Mouse (Mus musculus): Measurements from ENCODE around the gene Pkib. TPM values are rescaled to one million over a fixed set of nuclear protein-coding genes. Genes with fewer than 3 reads are reported as not detected.

Gene Pkib
- total RNA-seq, 1 experiment from 2014 or later = 11.9 TPM

DNA sequence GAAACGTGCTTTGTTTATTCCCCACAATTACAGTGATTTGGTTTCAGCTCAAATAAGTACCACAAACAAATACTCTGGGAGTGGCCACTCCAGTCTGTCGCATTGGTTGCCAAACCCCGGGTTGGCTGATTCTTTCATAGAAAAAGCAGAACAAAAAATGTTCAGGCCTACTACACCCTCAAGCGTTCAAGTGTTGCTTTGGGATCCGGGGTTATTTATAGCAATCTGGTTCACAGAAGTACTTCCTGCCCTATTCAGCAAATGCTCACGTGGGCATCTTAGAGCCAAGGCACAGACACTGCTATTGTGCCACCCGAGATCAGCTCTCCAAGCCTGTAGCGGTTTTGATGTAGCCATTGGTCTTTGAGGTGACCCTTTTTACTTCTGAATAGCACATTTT is 95.9 kb downstream of the Pkib start:
- ATAC-seq (replicated peaks; ENCODE audit: low read depth, poor library complexity, severe bottlenecking) = peak; percentile 97

DNA sequence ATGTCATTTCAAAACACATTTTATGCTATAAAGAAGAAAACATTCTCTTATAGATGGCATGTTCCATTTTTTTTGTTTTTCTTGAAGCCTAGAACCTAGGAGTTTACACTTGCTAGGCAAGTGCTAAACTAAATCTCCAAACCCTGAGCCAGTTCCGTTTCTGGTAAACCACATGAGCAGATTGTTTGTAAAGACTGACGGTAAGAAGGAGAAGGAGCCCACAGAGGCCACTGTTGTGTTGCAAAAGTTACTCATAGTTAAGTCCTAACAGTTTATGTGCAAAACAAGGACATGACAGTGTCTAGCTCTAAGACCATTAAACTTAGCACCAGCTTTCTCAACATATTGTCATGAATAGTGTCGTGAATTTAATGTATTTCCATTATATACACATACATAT is 99.9 kb downstream of the Pkib start:
- peak; percentile 57 for ATAC-seq (replicated peaks; ENCODE audit: low read depth, poor library complexity, severe bottlenecking)

DNA sequence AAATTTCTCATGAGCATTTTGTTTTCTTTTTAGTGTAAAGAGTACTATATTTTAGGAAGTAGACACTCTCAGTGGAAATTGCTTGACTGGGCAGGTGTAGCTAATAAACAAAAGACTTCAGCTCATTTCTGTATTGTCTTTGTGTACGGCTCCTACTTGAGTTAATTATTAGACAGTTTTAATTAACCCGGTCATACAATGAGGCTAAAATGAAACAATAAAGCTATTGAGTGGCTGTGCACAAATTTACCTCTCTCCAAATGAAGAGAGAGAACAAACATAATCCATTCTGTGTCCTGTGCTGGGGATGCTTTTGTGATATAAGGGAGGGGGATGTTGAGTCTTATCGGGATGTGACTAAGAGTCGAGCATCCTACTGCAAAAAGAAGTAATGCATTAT is 109.0 kb downstream of the Pkib start:
- ATAC-seq (replicated peaks; ENCODE audit: low read depth, poor library complexity, severe bottlenecking) = no peak

DNA sequence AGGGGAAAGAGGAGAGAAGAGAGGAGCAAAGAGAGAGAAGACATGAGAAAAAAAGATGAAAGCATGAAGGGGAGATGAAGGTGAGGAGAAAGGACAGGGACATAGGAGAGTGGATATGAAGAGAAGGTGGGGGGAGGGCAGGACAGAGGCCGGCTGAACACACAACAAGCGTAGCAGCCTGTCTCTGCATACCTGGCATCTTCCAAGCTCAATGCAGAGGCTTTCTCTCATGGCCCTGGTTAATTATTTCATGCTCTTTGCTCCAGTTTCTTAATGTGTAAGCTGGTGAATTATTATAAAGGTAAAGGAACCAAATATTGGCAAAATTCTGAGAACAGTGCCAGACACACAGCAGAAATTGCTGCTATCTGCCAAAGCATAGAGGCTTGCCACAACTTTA is 109.6 kb downstream of the Pkib start:
- no peak for ATAC-seq (replicated peaks; ENCODE audit: low read depth, poor library complexity, severe bottlenecking)

DNA sequence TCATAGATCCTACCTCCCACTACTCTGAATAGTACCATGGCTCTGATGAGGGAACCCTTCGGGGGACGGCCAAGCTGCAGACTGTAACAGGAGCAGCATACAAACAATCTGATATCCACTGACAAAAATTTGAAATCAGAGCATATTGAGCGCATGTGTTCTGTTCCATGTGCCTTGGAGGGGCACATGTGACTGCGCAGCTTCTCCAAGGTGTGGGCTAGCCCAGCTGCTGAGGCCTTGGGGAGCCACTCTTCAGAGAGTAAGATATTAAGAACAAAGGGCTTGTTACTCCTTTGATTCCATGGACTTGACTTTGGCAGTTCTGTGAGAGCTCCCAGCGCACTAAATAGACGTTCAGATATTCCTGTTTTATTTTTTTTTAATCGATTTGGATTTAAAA is 111.3 kb downstream of the Pkib start:
- ATAC-seq (replicated peaks; ENCODE audit: low read depth, poor library complexity, severe bottlenecking) = no peak

DNA sequence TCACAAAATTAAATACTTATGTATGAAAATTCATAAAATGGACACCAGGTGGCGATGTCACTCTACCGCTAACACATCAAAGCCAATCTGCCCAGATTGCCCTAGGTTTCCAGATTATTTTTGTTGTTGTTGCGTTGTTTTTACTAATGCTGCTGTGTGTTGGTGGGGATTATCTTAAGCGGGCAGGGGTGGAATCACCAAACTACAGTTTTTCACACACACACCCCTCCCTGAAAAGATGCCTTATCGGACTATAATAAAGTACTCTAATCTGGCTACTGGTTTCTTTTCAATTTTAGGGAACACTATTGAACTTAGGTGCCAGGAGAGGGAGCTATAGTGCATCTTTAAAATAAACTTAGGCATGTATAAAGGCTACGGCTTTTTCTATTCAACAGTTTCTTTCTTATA is 111.8 kb downstream of the Pkib start:
- peak; percentile 90 for ATAC-seq (replicated peaks; ENCODE audit: low read depth, poor library complexity, severe bottlenecking)

DNA sequence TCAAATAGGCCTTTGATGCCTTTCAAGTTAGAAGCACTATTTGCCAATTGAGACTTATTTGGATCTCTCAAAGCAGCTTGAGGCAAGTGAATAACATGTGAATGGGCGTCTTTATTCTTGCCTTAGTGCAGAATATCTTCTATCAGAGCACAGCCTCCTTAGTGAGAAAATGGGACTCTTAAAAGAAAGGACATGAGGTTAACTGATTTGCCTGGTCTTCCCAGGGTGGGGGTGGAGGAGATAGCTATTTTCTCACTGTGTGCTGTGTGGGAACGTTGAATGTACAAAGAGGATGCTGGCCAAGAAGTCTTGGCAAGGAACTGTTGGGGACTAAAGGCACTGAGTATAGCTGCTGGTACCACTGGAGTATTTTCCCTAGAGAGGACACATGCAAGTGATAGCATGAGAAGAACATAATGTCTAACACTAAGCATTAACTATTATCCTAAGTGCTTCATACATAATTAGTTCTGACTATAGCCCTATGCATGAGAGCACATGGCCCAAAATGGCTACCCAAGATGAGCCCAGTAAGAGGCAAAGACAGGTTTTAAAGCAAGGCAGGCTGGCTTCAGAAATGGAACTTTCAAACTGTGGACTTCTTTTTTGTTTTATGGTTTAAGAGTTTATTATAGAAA is 112.5 kb downstream of the Pkib start:
- ATAC-seq (replicated peaks; ENCODE audit: low read depth, poor library complexity, severe bottlenecking) = no peak

DNA sequence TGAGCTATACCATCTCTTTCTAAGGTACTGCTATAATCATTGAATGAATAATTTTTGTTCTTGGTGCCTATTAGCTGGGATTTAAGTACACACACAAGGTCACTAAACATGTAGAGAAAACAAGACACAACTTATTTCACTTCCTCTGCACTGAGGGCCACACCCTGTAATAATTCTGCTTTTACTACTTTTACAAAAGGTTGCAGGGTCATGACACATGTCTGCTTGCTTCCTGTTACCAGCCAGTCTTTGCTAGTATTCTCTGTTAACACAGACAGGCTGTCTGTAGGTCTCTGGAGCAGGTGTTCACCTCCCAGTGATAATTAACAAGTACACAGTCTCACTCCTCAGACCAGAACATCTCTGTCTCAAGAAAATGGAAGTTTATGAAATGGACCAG is 113.7 kb downstream of the Pkib start:
- 0 out of 2 replicates have a peak, but pooled peaks have one; percentile 10 for ATAC-seq (replicated peaks; ENCODE audit: low read depth, poor library complexity, severe bottlenecking)

DNA sequence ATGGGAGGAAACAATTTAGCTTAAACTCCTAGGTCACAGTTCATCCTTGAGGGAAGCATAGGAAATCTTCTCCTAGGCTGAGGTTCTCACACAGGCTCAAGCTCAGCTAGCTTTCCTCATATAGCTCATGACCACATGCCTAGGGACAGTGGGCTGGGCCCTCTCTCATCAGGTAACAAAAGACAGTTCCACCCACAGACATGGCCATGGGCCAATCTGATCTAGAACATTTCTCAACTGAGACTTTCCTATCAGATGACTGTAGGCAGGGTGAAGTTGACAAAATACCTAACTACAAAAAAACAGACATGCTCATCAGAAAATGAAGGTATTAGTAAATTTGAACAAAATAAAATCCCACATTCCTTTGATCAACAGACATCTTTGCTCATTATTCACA is 115.3 kb downstream of the Pkib start:
- ATAC-seq (replicated peaks; ENCODE audit: low read depth, poor library complexity, severe bottlenecking) = no peak

DNA sequence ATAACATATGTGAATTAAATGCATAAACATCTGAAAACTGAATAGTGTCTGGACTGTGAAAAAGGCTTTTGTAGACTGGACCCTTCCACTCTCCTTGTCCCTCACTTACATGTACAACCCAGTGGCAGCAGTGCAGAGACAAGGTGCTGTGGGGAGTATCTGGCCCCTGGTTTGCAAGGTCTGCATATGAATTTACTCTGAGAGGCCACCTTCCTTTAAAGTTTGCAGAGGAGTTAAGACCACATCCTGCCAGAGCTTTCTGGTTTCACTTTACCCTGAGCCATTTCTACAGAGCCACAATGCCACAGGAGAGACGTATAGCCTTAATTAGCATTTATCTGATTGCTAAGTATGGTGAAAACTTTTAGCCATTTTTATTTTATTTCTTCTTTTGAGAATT is 121.6 kb downstream of the Pkib start:
- peak; percentile 90 for ATAC-seq (replicated peaks; ENCODE audit: low read depth, poor library complexity, severe bottlenecking)

DNA sequence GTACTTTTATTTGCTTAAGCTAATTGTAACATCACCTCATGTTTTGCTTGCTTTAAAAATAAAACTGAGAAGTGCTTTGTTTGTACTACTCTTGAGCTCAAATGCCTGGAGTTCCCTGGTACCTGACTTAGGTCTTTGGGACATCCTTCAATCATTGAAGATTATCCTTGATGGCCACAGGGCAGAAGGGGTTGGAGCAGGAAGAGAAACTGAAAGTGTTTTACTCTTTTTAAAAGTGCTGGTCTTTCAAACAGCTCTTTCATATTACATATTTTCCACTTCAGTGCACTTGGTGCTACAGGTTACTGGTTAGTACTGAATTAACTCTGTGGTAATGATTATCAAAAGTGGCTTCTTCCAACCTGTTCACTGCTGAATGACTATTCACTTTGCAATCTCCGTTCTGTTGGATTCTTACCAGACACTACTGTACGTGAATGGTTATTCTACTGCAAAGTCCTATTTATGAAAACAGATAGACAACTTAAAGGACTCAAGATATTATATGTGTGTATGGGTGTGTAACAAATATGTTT is 123.5 kb downstream of the Pkib start:
- no peak for ATAC-seq (replicated peaks; ENCODE audit: low read depth, poor library complexity, severe bottlenecking)

DNA sequence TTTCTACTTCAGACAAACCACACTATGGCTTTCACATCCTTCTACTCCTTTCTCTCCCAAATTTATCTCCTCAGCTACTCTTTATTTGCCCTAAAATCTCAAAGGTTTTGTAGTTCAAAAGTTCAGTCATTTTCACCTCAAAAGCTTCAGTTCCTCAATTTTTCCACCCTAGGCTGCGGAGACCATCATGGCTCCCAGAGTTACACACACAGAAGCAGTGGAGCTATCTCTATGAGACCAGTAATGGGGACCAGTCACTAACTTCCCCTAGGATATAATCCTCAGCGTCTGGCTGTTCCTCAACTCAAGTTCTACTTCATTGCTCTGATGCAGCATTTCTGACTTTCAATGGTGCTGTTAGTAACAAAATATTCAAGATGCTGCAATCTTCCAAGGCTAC is 127.2 kb downstream of the Pkib start:
- peak; percentile 50 for ATAC-seq (replicated peaks; ENCODE audit: low read depth, poor library complexity, severe bottlenecking)

DNA sequence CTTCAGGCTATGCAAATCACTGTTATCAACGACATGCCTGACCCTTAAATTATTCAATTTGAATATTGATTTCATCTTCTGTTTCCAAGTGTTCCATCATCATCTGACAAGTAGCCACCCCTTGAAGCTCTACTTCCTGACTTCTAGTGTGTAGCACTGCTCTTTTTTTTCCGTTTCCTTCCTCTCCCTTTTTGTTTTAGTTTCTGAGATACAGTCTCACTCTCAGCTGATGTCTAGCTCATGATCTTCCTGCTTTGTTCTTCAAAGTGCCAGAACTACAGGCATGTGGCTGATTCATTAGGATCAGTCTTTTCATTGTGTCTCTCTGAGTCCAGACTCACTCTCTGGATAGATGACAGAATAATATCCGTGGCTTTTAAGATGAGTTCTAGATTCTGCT is 128.9 kb downstream of the Pkib start:
- no peak for ATAC-seq (replicated peaks; ENCODE audit: low read depth, poor library complexity, severe bottlenecking)

DNA sequence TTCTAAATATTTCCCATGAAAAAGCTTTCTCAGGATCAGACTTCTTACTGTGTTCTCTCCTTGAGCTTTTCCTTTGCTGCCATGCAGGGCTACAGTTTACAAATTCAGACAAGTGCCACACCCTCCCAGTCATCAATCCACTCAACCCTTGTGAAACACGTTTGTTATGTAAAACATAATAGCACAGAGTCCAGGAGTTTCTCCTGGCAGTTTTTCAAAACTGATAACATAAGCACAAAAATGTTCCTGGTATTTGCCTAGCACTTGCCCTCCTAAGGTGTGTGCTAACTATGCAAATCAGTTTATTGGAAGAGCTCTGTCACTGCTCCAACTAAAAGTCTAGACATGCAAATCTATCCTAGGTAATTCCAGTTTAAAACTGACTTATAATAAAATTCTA is 131.3 kb downstream of the Pkib start:
- ATAC-seq (replicated peaks; ENCODE audit: low read depth, poor library complexity, severe bottlenecking) = no peak

DNA sequence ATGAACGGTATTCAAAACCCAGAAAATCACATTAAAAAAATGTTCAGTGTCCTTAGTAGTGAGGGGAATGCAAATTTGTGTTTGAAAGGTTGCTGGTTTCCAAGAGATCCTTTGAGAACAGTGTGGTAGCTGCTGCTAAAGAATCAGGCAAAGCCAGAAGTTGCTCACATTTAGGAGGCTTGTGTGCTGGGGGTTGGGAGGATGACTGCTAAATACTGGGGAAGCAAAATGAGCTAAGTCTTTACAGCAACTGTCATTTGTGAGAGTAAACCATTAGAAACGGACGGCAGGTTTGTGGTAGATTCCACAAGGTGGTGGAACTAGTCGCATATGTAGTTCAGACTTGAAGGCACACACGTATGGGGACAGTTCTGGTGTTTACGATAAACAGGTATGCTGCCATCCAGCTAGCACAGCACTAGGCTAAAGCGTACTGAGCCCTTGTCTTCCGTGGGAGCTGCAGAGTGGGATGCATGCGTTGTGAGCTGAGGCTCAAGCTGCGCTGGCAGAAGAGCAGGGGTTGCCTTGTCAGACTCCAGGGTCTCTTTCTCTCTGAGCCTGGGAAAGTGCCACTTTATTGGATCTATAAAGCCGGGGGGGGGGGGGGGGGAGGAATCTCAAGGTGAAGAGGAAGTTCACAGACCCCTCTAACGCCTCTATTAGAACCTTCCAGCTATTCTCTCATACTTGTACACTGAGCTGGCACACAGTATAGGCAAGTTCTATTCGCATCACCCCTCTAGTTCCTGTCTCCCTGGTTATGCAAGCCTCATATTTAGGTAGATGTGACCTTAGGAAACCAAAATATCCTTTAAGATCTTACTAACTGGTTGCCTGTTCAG is 151.7 kb downstream of the Pkib start:
- no peak for ATAC-seq (replicated peaks; ENCODE audit: low read depth, poor library complexity, severe bottlenecking)

DNA sequence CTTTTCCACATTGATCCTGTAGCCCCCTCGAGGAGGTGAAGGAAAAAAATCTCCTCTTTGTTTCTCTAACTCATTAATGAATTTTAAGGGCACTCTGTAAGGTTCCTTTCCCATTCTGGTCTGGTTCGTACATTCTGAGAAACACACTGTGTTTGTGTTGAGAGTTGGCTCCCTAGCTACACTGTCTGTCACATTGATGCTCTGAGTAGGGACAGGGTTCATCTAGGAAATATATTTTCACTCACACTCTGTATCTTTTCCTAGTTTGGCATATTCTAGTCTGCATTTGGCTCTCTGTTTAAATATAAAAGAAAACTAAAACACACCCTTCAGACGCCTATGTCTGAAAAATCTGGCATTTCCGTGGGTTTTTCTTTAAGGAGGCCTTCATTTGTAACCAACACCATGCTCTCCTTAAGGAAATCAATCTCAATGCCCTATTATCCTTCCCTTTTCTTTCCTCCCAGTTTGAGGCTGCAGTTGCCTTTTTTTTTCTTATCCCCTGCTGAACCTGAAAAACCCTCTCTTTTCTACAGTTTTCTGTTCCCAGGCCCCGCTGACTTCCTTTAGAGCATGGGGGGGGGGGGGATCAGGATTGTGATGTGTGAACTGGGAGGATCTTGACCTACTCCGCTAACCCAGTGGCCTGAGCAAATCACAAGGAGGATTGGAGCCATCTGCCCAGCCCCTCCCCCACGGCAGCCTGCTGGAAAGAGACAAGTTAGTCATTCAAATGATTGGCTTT is 152.5 kb downstream of the Pkib start:
- 0 out of 2 replicates have a peak, but pooled peaks have one; percentile 15 for ATAC-seq (replicated peaks; ENCODE audit: low read depth, poor library complexity, severe bottlenecking)

DNA sequence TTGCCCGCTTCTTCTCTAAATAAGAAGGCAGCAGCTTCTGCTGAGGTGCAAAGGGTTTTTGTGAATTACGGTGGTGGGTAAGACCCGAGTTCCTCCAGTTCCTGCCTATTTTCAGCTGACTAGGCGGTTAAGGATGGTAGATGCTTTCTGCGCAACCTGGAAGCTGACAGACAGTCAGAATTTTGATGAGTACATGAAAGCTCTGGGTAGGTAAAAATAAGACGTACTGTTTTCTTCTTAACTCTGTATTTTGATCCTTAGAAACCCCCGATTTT is 153.0 kb downstream of the Pkib start, which contains the start of gene Fabp7:
Fabp7 (plus strand) TSS at position 6 of the 275 bp plus-strand sequence.
- no peak for ATAC-seq (replicated peaks; ENCODE audit: low read depth, poor library complexity, severe bottlenecking)

DNA sequence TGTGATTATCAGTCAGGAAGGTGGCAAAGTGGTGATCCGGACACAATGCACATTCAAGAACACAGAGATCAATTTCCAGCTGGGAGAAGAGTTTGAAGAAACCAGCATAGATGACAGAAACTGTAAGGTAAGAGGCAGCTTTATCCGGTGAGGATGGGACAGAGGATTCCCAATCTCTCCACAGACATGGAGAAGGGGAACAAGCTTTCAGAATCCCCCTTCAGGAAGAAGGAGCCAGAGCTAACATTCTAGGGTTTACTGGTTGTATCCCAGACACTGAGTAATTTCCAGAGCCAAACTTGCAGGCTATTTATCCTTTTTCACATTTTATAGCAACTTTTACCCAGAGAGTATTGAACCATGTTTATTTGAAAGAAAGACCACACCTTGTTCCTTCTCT is 153.8 kb downstream of the Pkib start:
- no peak for ATAC-seq (replicated peaks; ENCODE audit: low read depth, poor library complexity, severe bottlenecking)
